Mouse (Mus musculus): ENCODE results near the gene Ikzf1.

GRCm38 (mm10) chr11:11752859-11753258, 68.1 kb downstream of the Ikzf1 start:
- no peak for TF ChIP-seq CTCF (conservative IDR thresholded peaks at IDR 0.05; ENCODE audit: low read length)
- no peak for TF ChIP-seq NANOG (IDR thresholded peaks at IDR 0.05; ENCODE audit: borderline replicate concordance, low read length)
- no peak for TF ChIP-seq POU5F1 (IDR thresholded peaks at IDR 0.05; ENCODE audit: borderline replicate concordance, low read length)

Data from E14TG2a.4 (cell line).